In the genomic region with DNA sequence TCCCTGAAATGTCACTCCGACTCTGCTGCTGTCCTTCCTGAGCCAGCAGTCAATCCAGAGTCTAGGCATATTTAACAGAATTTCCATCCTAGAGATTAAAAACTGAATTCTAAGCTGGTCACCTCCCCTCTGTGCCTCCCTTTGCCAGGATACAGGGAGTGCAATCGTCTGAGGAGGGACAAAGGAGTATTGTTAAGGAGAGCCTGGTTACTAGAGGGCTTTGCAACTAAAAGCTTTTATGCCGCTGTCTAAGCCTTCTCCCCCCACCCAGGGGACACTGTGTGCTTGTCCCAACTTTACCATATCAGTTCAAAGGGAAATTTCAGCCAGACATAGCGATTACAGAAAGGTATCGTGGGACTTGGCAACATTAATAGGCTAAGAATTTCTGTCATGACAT, we compare ENCODE assay signal across 16 mouse cellular contexts. TPM values are rescaled to one million over a fixed set of nuclear protein-coding genes. Genes with fewer than 3 reads are reported as not detected.
DNase-seq lines count a peak whose midpoint lies in the region; ATAC-seq lines count a peak whose summit lies in the region.
"Had no signal": no experiment of that assay in that cellular context is flagged by ENCODE, and none has a peak within 500 bp of the region (broad histone marks: within the 10 kb centered on the region; RNA-seq: fewer than 3 reads in every experiment).

No protein-coding gene starts in this region.

- H3K4me2 ChIP-seq in neural tube, embryonic 13.5 days: no peak overlapping the region
- H3K4me2 ChIP-seq in neural tube, embryonic 15.5 days: no peak overlapping the region
- H3K4me2 ChIP-seq in hindbrain, embryonic 13.5 days: no peak overlapping the region
- no peak overlapping the region for H3K4me2 ChIP-seq in intestine, embryonic 16.5 days (ENCODE audit: low read depth, low read length)
- H3K4me2 ChIP-seq: limb, embryonic 13.5 days had no signal

- no peak overlapping the region for H3K4me3 ChIP-seq in neural tube, embryonic 13.5 days
- H3K4me3 ChIP-seq in neural tube, embryonic 15.5 days (replicated peaks): no peak overlapping the region
- no peak overlapping the region for H3K4me3 ChIP-seq in forebrain, embryonic 10.5 days
- no peak overlapping the region for H3K4me3 ChIP-seq in hindbrain, embryonic 13.5 days
- H3K4me3 ChIP-seq in intestine, embryonic 16.5 days (ENCODE audit: low read length): no peak overlapping the region
- H3K4me3 ChIP-seq: limb, embryonic 13.5 days had no signal

- intact Hi-C loops in left cerebral cortex, postnatal 10 days (cut with DNase I): no loop called here

- no peak for ATAC-seq in neural tube, embryonic 13.5 days (ENCODE audit: low read depth)
- ATAC-seq in neural tube, embryonic 15.5 days (ENCODE audit: low FRiP score): no peak
- ATAC-seq in hindbrain, embryonic 13.5 days (ENCODE audit: low FRiP score): 0 out of 2 replicates have a peak, but pooled peaks have one; percentile 43
- no peak for ATAC-seq in intestine, embryonic 16.5 days

- 21% methylated on average over 5 of the region's 5 CpGs for WGBS in neural tube, embryonic 13.5 days
- 26% methylated on average over 5 of the region's 5 CpGs for WGBS in neural tube, embryonic 15.5 days
- WGBS in forebrain, embryonic 10.5 days: 36% methylated on average over 5 of the region's 5 CpGs
- 23% methylated on average over 5 of the region's 5 CpGs for WGBS in hindbrain, embryonic 13.5 days
- 51% methylated on average over 5 of the region's 5 CpGs for WGBS in intestine, embryonic 16.5 days

- no peaks in the 10 kb centered on the region for H3K27me3 ChIP-seq in neural tube, embryonic 13.5 days
- H3K27me3 ChIP-seq in neural tube, embryonic 15.5 days (replicated peaks): no peaks in the 10 kb centered on the region
- H3K27me3 ChIP-seq in forebrain, embryonic 10.5 days (ENCODE audit: poor library complexity, severe bottlenecking): no peaks in the 10 kb centered on the region
- H3K27me3 ChIP-seq in hindbrain, embryonic 13.5 days: no peaks in the 10 kb centered on the region
- H3K27me3 ChIP-seq in intestine, embryonic 16.5 days (replicated peaks; ENCODE audit: control insufficient read depth, insufficient read depth, low read length): no peaks in the 10 kb centered on the region
- H3K27me3 ChIP-seq: limb, embryonic 13.5 days had no signal

- H3K9me3 ChIP-seq in neural tube, embryonic 13.5 days: no peaks in the 10 kb centered on the region
- H3K9me3 ChIP-seq in neural tube, embryonic 15.5 days (replicated peaks): no peaks in the 10 kb centered on the region
- H3K9me3 ChIP-seq in forebrain, embryonic 10.5 days: no peaks in the 10 kb centered on the region
- H3K9me3 ChIP-seq in hindbrain, embryonic 13.5 days: no peaks in the 10 kb centered on the region
- no peaks in the 10 kb centered on the region for H3K9me3 ChIP-seq in intestine, embryonic 16.5 days (ENCODE audit: control insufficient read depth, low read length)
- H3K9me3 ChIP-seq: limb, embryonic 13.5 days had no signal

- no peak for DNase-seq in forebrain, embryonic 10.5 days (ENCODE audit: extremely low spot score, low spot score)
- DNase-seq in retina, postnatal 1 day: peak; percentile 62
- DNase-seq in kidney, adult 11 months: no peak
- no peak for DNase-seq in left cerebral cortex, postnatal 10 days (ENCODE audit: extremely low spot score in 1 of 2, low spot score in 2 of 2)
- DNase-seq: adrenal gland, postnatal 10 days; cerebellum, adult 8-10 months; heart, adult 18-20 months; lung, postnatal 36 days; right cerebral cortex, postnatal 14 days; thymus, adult 2 months had no signal

- no peak overlapping the region for H3K9ac ChIP-seq in neural tube, embryonic 13.5 days
- H3K9ac ChIP-seq in neural tube, embryonic 15.5 days (replicated peaks): no peak overlapping the region
- H3K9ac ChIP-seq in hindbrain, embryonic 13.5 days: no peak overlapping the region
- H3K9ac ChIP-seq in intestine, embryonic 16.5 days (ENCODE audit: low read depth, low read length): no peak overlapping the region
- H3K9ac ChIP-seq: limb, embryonic 13.5 days had no signal

- 0 out of 2 replicates have a peak overlapping the region, but pooled peaks have one; percentile 19 for H3K27ac ChIP-seq in neural tube, embryonic 13.5 days (replicated peaks)
- H3K27ac ChIP-seq in neural tube, embryonic 15.5 days (replicated peaks): no peak overlapping the region
- H3K27ac ChIP-seq in forebrain, embryonic 10.5 days: peak overlapping the region; percentile 58; the same call in 1 of the 2 replicates
- H3K27ac ChIP-seq in hindbrain, embryonic 13.5 days: peak overlapping the region; percentile 18; the same call in 1 of the 2 replicates
- H3K27ac ChIP-seq in intestine, embryonic 16.5 days (ENCODE audit: low read length): no peak overlapping the region
- H3K27ac ChIP-seq: limb, embryonic 13.5 days had no signal

- H3K36me3 ChIP-seq in neural tube, embryonic 13.5 days: no peaks in the 10 kb centered on the region
- no peaks in the 10 kb centered on the region for H3K36me3 ChIP-seq in neural tube, embryonic 15.5 days
- no peaks in the 10 kb centered on the region for H3K36me3 ChIP-seq in forebrain, embryonic 10.5 days (replicated peaks)
- H3K36me3 ChIP-seq in hindbrain, embryonic 13.5 days: no peaks in the 10 kb centered on the region
- H3K36me3 ChIP-seq in intestine, embryonic 16.5 days (ENCODE audit: control insufficient read depth, insufficient read depth, low read length): no peaks in the 10 kb centered on the region
- H3K36me3 ChIP-seq: limb, embryonic 13.5 days had no signal

- peaks cover 8% of the 10 kb centered on the region; the same call in 1 of the 2 replicates for H3K4me1 ChIP-seq in neural tube, embryonic 13.5 days (replicated peaks)
- 0 out of 2 replicates have a peak, but pooled peaks cover 3% of the 10 kb centered on the region for H3K4me1 ChIP-seq in neural tube, embryonic 15.5 days
- H3K4me1 ChIP-seq in forebrain, embryonic 10.5 days: peaks cover 15% of the 10 kb centered on the region
- peaks cover 8% of the 10 kb centered on the region for H3K4me1 ChIP-seq in hindbrain, embryonic 13.5 days (replicated peaks)
- H3K4me1 ChIP-seq in intestine, embryonic 16.5 days (ENCODE audit: control insufficient read depth, insufficient read depth, low read length): no peaks in the 10 kb centered on the region
- H3K4me1 ChIP-seq: limb, embryonic 13.5 days had no signal

RNA-seq across cellular contexts. Expression of gene Tmem229b, which starts 8.7 kb away (rescaled TPM):
- 44.2 and 50.6 TPM in 2 replicates for polyA plus RNA-seq in neural tube, embryonic 13.5 days (2015; fragmentation: Nextera tagmentation; extraction: Ambion mirVana)
- 62.5 and 65.9 TPM in 2 replicates for polyA plus RNA-seq in neural tube, embryonic 15.5 days (2015; fragmentation: Nextera tagmentation; extraction: Ambion mirVana)
- polyA plus RNA-seq in forebrain, embryonic 10.5 days (2016; fragmentation: Nextera tagmentation; extraction: Ambion mirVana): 3.2 and 5.0 TPM in 2 replicates
- polyA plus RNA-seq in hindbrain, embryonic 13.5 days (2015; fragmentation: Nextera tagmentation; extraction: Ambion mirVana): 44.1 and 49.8 TPM in 2 replicates
- 5.1 and 5.3 TPM in 2 replicates for polyA plus RNA-seq in intestine, embryonic 16.5 days (2015; fragmentation: Nextera tagmentation; extraction: Ambion mirVana)
- 100 to 1,000 TPM; 105 to 109 TPM for total RNA-seq in left cerebral cortex, postnatal 10 days (2021)

RNA-seq across cellular contexts. Expression of gene Plekhh1, which starts 12.9 kb away (rescaled TPM):
- polyA plus RNA-seq in neural tube, embryonic 13.5 days (2015; fragmentation: Nextera tagmentation; extraction: Ambion mirVana): 3.6 and 4.4 TPM in 2 replicates
- 2.0 and 2.7 TPM in 2 replicates for polyA plus RNA-seq in neural tube, embryonic 15.5 days (2015; fragmentation: Nextera tagmentation; extraction: Ambion mirVana)
- 6.3 and 6.6 TPM in 2 replicates for polyA plus RNA-seq in forebrain, embryonic 10.5 days (2016; fragmentation: Nextera tagmentation; extraction: Ambion mirVana)
- polyA plus RNA-seq in hindbrain, embryonic 13.5 days (2015; fragmentation: Nextera tagmentation; extraction: Ambion mirVana): 2.1 and 2.5 TPM in 2 replicates
- polyA plus RNA-seq in intestine, embryonic 16.5 days (2015; fragmentation: Nextera tagmentation; extraction: Ambion mirVana): 7.5 and 9.0 TPM in 2 replicates
- total RNA-seq in left cerebral cortex, postnatal 10 days (2021): 1 to 10 TPM; 3.2 to 3.3 TPM
- total RNA-seq: monocyte, adult 5-6 weeks had no signal

Comparison
In these comparisons a context has a peak if more than half of its experiments do, and no peak if none do; other contexts are left out.
1. H3K27ac ChIP-seq: peak in neural tube, embryonic 13.5 days (single experiment), forebrain, embryonic 10.5 days (single experiment) and hindbrain, embryonic 13.5 days (single experiment); none in neural tube, embryonic 15.5 days (single experiment) and intestine, embryonic 16.5 days (single experiment).